ENCODE assay signal across 16 mouse cellular contexts in genomic region chr13:59746711-59747110, GRCm38 (mm10). TPM values are rescaled to one million over a fixed set of nuclear protein-coding genes. Genes with fewer than 3 reads are reported as not detected.
DNase-seq lines count a peak whose midpoint lies in the region; ATAC-seq lines count a peak whose summit lies in the region.
"Had no signal": no experiment of that assay in that cellular context is flagged by ENCODE, and none has a peak within 500 bp of the region (broad histone marks: within the 10 kb centered on the region; RNA-seq: fewer than 3 reads in every experiment).

1700014D04Rik (minus strand) TSS chr13:59746752.

- peak; percentile 40 to 44 for DNase-seq in cerebellum, postnatal 10 days
- DNase-seq in cerebellum, adult 9-11 months = no peak
- DNase-seq in layer of hippocampus, adult 8-10 months (ENCODE audit: low spot score in 2 of 2) = peak; percentile 40 to 51
- no peak for DNase-seq in layer of hippocampus, postnatal 25 days (ENCODE audit: extremely low spot score in 1 of 2, low spot score in 1 of 2)
- peak; percentile 86 for DNase-seq in brain, adult 2 months (ENCODE audit: low read depth, low spot score)
- DNase-seq in left cerebral cortex, postnatal 25 days (ENCODE audit: low spot score in 2 of 2) = peak; percentile 60 to 88
- no peak for DNase-seq in ovary, postnatal 14 days (ENCODE audit: low spot score)
- DNase-seq: adrenal gland, postnatal 10 days; heart, postnatal 36 days; spleen, adult 18-20 months had no signal

- ATAC-seq in inflammation-experienced regulatory T-cells, adult 6 months = no peak
- ATAC-seq: intestine, embryonic 16.5 days had no signal

- intact Hi-C loops in left cerebral cortex, postnatal 25 days (cut with DNase I) = no loop called here

RNA-seq across cellular contexts. Expression of gene 1700014D04Rik, which starts in this region (rescaled TPM):
- under 1 TPM; 0.31 to 0.79 (median 0.36) TPM for total RNA-seq in layer of hippocampus, adult 8-10 months (2022)
- total RNA-seq in layer of hippocampus, postnatal 25 days (2021) = under 1 TPM; 0.45 to 0.66 TPM
- total RNA-seq in left cerebral cortex, postnatal 25 days (2021) = 1 to 10 TPM in 1 of 2 experiments, under 1 TPM in 1; 0.87 to 1.4 TPM
- polyA plus RNA-seq in inflammation-experienced regulatory T-cells, adult 6 months (2017; shearing (Covaris generic)) = not detected
- total RNA-seq: adrenal gland, postnatal 10 days; gastrocnemius, adult 18-20 months; heart, adult 8-10 months; heart, postnatal 36 days had no signal
- polyA plus RNA-seq: erythroblast, embryonic 14.5 days; intestine, embryonic 16.5 days; macrophage had no signal

Comparison
In these comparisons a context has a peak if more than half of its experiments do, and no peak if none do; other contexts are left out.
1. DNase-seq: peak in cerebellum, postnatal 10 days (2 of 2), brain, adult 2 months (single experiment) and left cerebral cortex, postnatal 25 days (2 of 2); none in cerebellum, adult 9-11 months (single experiment), layer of hippocampus, postnatal 25 days (0 of 2) and ovary, postnatal 14 days (single experiment).
2. Peak in DNase-seq in layer of hippocampus, adult 8-10 months; RNA of the gene not detected or under 1 TPM.